Mouse (Mus musculus) retina, embryonic 14.5 days (tissue): ENCODE results near the gene Sf1.

Experiments used
- DNase-seq: peaks from one replicate; pipeline ENCODE4 v3.0.0-alpha.2; 2015; ENCODE audit warnings: low spot score

Sf1 gene

GRCm38 (mm10) chr19:6419805-6420310, 56.4 kb downstream of the Sf1 start:
- DNase-seq = no peak

GRCm38 (mm10) chr19:6420481-6421210, 57.2 kb downstream of the Sf1 start:
- DNase-seq = no peak

- no peak for DNase-seq
These were observed 57.7 kb downstream of the Sf1 start for GRCm38 (mm10) chr19:6421211-6421590.

GRCm38 (mm10) chr19:6422014-6422413, 58.5 kb downstream of the Sf1 start:
- DNase-seq = no peak

GRCm38 (mm10) chr19:6423241-6423640, 59.8 kb downstream of the Sf1 start:
- DNase-seq = no peak

GRCm38 (mm10) chr19:6424137-6424881, 60.8 kb downstream of the Sf1 start:
- no peak for DNase-seq

GRCm38 (mm10) chr19:6425595-6425994, 62.1 kb downstream of the Sf1 start:
- DNase-seq = no peak

GRCm38 (mm10) chr19:6426703-6427500, 63.4 kb downstream of the Sf1 start:
- peak; percentile 72 for DNase-seq
